ENCODE assay signal across 8 mouse cellular contexts in genomic region chr8:47673317-47674139, GRCm38 (mm10). TPM values are rescaled to one million over a fixed set of nuclear protein-coding genes. Genes with fewer than 3 reads are reported as not detected.
DNase-seq lines count a peak whose midpoint lies in the region; ATAC-seq and TF ChIP-seq lines count a peak whose summit lies in the region.

No protein-coding gene starts in this region.

- peak; percentile 94 for DNase-seq in MEL-GATA-1-ER (ENCODE audit: extremely low read depth, low read depth)
- DNase-seq in cerebellum, adult 2 months = peak; percentile 85 to 92
- DNase-seq in forebrain, postnatal 0 days = peak; percentile 85
- DNase-seq in heart, postnatal 4 days = peak; percentile 96
- peak; percentile 78 to 81 for DNase-seq in layer of hippocampus, adult 8-10 months (ENCODE audit: low spot score in 2 of 2)
- peak; percentile 92 for DNase-seq in lung, embryonic 14.5 days
- DNase-seq in thymus, adult 18-20 months = peak; percentile 75 to 83

- no peak for TF ChIP-seq CTCF in cerebellum, adult 2 months (IDR thresholded peaks at IDR 0.05; ENCODE audit: borderline replicate concordance, insufficient read depth, low read depth, low read length)
- TF ChIP-seq CTCF in forebrain, postnatal 0 days (IDR thresholded peaks at IDR 0.05; ENCODE audit: low read depth) = no peak
- no peak for TF ChIP-seq CTCF in lung, embryonic 14.5 days (IDR thresholded peaks at IDR 0.05; ENCODE audit: low read depth)

- peak; percentile 38 for ATAC-seq in forebrain, postnatal 0 days
- ATAC-seq in lung, embryonic 14.5 days (ENCODE audit: insufficient read depth) = peak; percentile 60
- peak; percentile 68 for ATAC-seq in neutrophil, adult 5-6 weeks (ENCODE audit: extremely low read depth, insufficient number of reproducible peaks, low FRiP score, poor library complexity, severe bottlenecking)

- peak overlapping the region; percentile 66 for H3K4me2 ChIP-seq in forebrain, postnatal 0 days (ENCODE audit: low read depth)
- peak overlapping the region; percentile 64 for H3K4me2 ChIP-seq in lung, embryonic 14.5 days

- H3K9ac ChIP-seq in forebrain, postnatal 0 days = peak overlapping the region; percentile 68
- H3K9ac ChIP-seq in lung, embryonic 14.5 days = peak overlapping the region; percentile 85

- peak overlapping the region; percentile 56 for H3K27ac ChIP-seq in cerebellum, adult 2 months (ENCODE audit: insufficient read depth, low read length)
- peak overlapping the region; percentile 94 for H3K27ac ChIP-seq in forebrain, postnatal 0 days (ENCODE audit: low read depth, low read length)
- H3K27ac ChIP-seq in lung, embryonic 14.5 days (ENCODE audit: low read depth) = peak overlapping the region; percentile 98

- TF ChIP-seq POLR2A in cerebellum, adult 2 months (IDR thresholded peaks at IDR 0.05; ENCODE audit: borderline replicate concordance, insufficient read depth, low read length) = peak; percentile 46; the same call in 1 of the 2 replicates

- no peaks in the 10 kb centered on the region for H3K27me3 ChIP-seq in cerebellum, adult 2 months (ENCODE audit: control insufficient read depth, insufficient read depth, low read length)
- H3K27me3 ChIP-seq in forebrain, postnatal 0 days (ENCODE audit: insufficient read depth, low read length) = no peaks in the 10 kb centered on the region
- no peaks in the 10 kb centered on the region for H3K27me3 ChIP-seq in lung, embryonic 14.5 days (ENCODE audit: insufficient read depth, low read length)

- peak overlapping the region; percentile 83 for H3K4me3 ChIP-seq in cerebellum, adult 2 months (replicated peaks; ENCODE audit: insufficient read depth, low read depth, low read length)
- peak overlapping the region; percentile 97 for H3K4me3 ChIP-seq in forebrain, postnatal 0 days (ENCODE audit: low read depth, low read length)
- H3K4me3 ChIP-seq in lung, embryonic 14.5 days (ENCODE audit: low read depth, low read length) = peak overlapping the region; percentile 92

- under 1% methylated on average over 53 of the region's 53 CpGs for WGBS in cerebellum, adult 2 months
- WGBS in forebrain, postnatal 0 days = 2% methylated on average over 40 of the region's 53 CpGs
- under 1% methylated on average over 43 of the region's 53 CpGs for WGBS in lung, embryonic 14.5 days

- H3K4me1 ChIP-seq in cerebellum, adult 2 months (ENCODE audit: control insufficient read depth, insufficient read depth, low read length) = no peaks in the 10 kb centered on the region
- H3K4me1 ChIP-seq in forebrain, postnatal 0 days (ENCODE audit: insufficient read depth) = no peaks in the 10 kb centered on the region
- H3K4me1 ChIP-seq in lung, embryonic 14.5 days (ENCODE audit: insufficient read depth) = no peaks in the 10 kb centered on the region

- no peaks in the 10 kb centered on the region for H3K9me3 ChIP-seq in forebrain, postnatal 0 days (ENCODE audit: low read length)
- no peaks in the 10 kb centered on the region for H3K9me3 ChIP-seq in lung, embryonic 14.5 days (ENCODE audit: low read depth, low read length)

- no peaks in the 10 kb centered on the region for H3K36me3 ChIP-seq in forebrain, postnatal 0 days (ENCODE audit: insufficient read depth)
- H3K36me3 ChIP-seq in lung, embryonic 14.5 days (ENCODE audit: insufficient read depth) = peaks cover 6% of the 10 kb centered on the region

RNA-seq across cellular contexts. Expression of gene Ing2, which starts 1.8 kb away (rescaled TPM):
- 15.4 and 20.4 TPM in 2 replicates for polyA plus RNA-seq in cerebellum, adult 2 months (2012; rRNA removed)
- 8.9 TPM in 2 replicates for total RNA-seq in forebrain, postnatal 0 days (2014; rRNA removed)
- 11.1 and 13.1 TPM in 2 replicates for polyA plus RNA-seq in forebrain, postnatal 0 days (2015; fragmentation: Nextera tagmentation; extraction: Ambion mirVana)
- total RNA-seq in heart, postnatal 4 days (2021) = 10 to 100 TPM; 10.4 to 14.0 TPM
- 10 to 100 TPM; 31.9 to 36.6 (median 35.7) TPM for total RNA-seq in layer of hippocampus, adult 8-10 months (2022)
- 11.8 and 14.6 TPM in 2 replicates for polyA plus RNA-seq in lung, embryonic 14.5 days (2014; fragmentation: Nextera tagmentation; extraction: Ambion mirVana)
- 31.4 and 46.9 TPM in 2 replicates for total RNA-seq in neutrophil, adult 5-6 weeks (2017)

RNA-seq across cellular contexts. Expression of gene Cdkn2aip, which starts 40.2 kb away (rescaled TPM):
- polyA plus RNA-seq in cerebellum, adult 2 months (2012; rRNA removed) = 10.3 and 11.1 TPM in 2 replicates
- 29.5 and 31.1 TPM in 2 replicates for total RNA-seq in forebrain, postnatal 0 days (2014; rRNA removed)
- polyA plus RNA-seq in forebrain, postnatal 0 days (2015; fragmentation: Nextera tagmentation; extraction: Ambion mirVana) = 24.0 and 24.4 TPM in 2 replicates
- total RNA-seq in heart, postnatal 4 days (2021) = 10 to 100 TPM in 1 of 2 experiments, 1 to 10 TPM in 1; 9.4 to 12.0 TPM
- 10 to 100 TPM; 14.5 to 16.8 (median 16.2) TPM for total RNA-seq in layer of hippocampus, adult 8-10 months (2022)
- polyA plus RNA-seq in lung, embryonic 14.5 days (2014; fragmentation: Nextera tagmentation; extraction: Ambion mirVana) = 24.3 and 25.2 TPM in 2 replicates
- total RNA-seq in neutrophil, adult 5-6 weeks (2017) = 41.9 and 45.7 TPM in 2 replicates

Comparison
In these comparisons a context has a peak if more than half of its experiments do, and no peak if none do; other contexts are left out.
1. Peak in every context shown above with its lines: DNase-seq, ATAC-seq, H3K4me3 ChIP-seq and H3K27ac ChIP-seq.